Mouse (Mus musculus) cerebellum, adult 9-10 months (tissue): ENCODE results near the gene Dtnbp1.

Source experiments
- DNase-seq: peaks from one replicate; pipeline ENCODE4 v3.0.0; 2022

Dtnbp1 gene

GRCm38 (mm10) chr13:45001911-45002615 lies at the start of gene Dtnbp1:
Dtnbp1 (minus strand) TSS chr13:45002147.
- DNase-seq, result peak; percentile 71

- no peak for DNase-seq
Observed at GRCm38 (mm10) chr13:45049261-45050020, 47.5 kb upstream of the Dtnbp1 start.

DNA sequence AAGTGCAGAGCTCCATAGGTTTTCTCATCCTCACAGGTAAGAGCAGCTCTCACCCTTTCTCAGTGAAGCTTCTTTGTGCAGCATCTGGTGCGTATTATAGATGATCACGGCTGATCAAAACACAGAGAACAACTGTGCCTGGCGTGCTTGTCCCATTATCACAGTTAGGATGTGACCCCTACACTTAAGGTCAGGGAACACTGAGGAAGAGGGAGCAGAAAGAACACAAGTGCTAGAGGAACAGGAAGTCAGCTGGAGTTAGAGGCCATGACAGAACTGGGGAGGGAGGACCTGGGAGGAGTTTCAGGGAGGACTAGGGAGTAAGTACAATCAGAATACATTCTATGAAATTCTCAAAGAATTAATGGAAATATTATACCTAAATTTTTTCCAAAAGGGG lies 41.5 kb upstream of the Dtnbp1 start:
- DNase-seq, result no peak

DNA sequence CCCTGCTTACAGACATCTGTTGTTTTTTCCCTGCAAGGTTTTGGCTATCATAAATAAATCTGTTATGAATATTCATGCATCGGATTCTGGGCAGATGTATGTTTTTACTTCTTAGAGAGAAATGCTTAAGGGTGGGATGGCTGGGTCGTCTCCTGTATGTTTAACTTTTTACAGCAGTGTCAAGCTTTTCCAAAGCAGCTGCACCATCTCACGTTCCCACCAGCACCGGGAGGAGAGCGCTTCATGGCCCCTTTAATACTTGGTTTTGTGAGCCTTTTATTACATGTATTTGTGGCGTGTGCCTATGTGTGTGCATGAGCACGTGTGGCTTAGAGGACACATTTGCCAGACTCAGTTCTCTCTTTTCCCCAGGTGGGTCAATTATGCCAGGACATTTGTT lies 38.8 kb upstream of the Dtnbp1 start:
- DNase-seq, result no peak

GRCm38 (mm10) chr13:45040195-45040594 lies 38.2 kb upstream of the Dtnbp1 start:
- DNase-seq, result no peak

DNA sequence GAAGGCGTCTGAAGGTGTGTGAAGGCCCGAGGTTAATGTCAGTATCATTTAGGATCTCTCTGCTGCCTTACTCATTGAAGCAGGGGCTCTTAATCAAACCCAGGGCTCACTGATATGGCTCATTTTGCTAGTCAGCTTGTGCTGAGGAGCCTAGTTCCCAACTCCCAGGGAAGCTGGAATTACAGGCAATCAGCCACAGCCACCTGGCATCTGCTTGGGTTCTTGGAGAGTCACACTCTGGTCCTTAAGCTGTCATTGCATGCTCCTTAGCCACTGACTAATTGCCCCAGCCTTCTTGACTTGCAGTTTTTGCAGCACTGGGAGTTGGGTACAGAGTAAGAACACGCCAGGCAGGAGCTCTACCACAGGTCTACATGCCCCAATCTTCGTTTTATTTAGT lies 34.5 kb upstream of the Dtnbp1 start:
- no peak for DNase-seq

DNA sequence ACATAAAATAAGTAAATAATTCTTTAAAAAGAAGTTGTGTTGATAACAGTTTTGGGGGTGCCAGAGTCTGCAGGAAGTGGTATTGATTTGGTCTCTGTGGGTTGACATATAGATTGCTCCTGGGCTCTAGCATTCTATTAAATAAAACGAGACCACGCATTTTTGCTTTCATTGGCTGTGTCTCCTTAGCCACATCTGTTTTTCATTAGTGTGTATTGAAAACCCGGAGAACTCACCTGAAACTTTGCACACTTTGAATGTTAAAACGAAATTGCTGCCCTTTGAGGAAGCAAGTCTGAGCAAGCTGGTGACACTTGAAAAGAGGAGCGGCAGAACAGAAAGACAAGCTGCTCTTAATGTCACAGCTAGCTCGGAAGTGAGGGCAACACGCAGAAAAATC lies 32.8 kb upstream of the Dtnbp1 start:
- no peak for DNase-seq

DNA sequence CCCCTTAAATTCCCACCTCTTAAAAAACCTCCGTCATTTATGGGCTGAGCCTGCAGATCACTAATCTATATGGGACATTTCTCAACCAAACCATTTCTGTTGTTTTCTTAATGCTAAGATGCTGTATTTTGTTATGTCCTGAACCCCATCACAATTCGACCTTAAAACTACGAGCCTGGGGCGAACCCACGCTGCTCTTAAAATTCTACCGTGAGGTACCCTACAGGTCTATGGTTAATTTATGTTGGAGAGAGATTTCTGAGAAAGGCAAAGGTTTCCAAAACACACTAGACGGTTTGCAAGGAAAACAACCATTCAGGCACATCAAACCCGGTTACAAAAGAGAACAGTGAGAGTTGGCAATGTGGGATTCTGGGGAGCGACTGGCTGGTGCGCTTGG lies 31.4 kb upstream of the Dtnbp1 start:
- no peak for DNase-seq

- no peak for DNase-seq
Observed at GRCm38 (mm10) chr13:45032484-45032883, 30.5 kb upstream of the Dtnbp1 start.

DNA sequence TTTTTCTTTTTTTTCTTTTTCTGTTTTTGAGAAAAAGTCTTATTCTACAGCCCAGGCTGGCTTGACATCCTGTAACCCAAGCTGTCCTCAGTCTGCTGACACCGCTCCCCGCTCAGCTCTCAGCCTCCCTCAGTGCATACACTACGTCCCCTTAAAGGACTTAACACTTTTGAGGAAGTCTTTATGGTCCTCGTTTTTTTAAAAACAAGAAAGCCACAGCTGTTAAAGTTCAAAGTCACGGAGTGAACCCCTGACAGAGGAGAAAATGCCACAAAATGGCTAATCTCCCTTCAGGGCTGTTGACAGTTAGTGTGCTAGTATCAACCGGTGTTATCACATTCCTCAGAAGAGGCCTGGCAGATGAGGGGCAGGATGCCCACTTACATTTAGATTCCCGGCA lies 29.8 kb upstream of the Dtnbp1 start:
- no peak for DNase-seq

- no peak for DNase-seq
Observed at GRCm38 (mm10) chr13:45031314-45031713, 29.4 kb upstream of the Dtnbp1 start.

DNA sequence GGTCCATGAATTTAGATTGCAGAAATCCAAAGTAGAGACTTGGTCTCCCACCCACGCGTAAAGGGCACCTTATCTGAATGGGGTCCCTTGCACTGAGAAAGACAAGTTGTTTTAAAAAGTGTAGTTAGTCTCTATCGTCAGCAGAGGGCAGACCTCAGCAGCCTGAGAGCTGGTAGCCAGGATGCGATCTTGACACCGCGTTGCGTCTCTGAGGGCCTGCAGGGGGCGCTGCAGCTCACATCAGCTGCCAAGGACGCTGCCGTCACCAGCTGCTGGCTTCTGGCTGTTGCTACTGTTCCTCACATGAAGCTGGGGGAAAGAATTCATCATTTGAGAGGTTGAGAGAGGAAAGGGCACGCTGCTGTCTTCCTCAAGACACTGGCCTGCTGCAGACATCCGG lies 28.9 kb upstream of the Dtnbp1 start:
- DNase-seq, result peak; percentile 85

- DNase-seq, result no peak
Observed at GRCm38 (mm10) chr13:45029791-45030190, 27.8 kb upstream of the Dtnbp1 start.

DNA sequence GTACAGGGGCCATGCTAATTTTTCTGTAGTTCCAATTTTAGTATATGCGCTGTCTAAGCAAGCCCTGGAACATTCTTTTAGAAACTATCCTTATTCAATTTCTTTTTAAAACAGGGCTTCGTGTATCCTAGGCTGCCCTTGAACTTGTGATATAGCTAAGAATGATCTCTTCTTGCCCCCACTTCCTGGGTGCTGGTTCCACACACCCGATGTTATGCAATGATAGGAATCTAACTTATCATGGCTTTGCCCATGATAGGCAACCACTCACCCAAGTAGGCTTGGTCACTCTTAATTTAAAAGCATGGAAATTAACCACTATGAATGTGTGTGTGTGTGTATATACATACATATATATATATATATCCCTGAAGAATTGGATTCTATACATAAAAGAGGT lies 24.3 kb upstream of the Dtnbp1 start:
- no peak for DNase-seq

GRCm38 (mm10) chr13:45024821-45025220 lies 22.9 kb upstream of the Dtnbp1 start:
- DNase-seq, result no peak

DNA sequence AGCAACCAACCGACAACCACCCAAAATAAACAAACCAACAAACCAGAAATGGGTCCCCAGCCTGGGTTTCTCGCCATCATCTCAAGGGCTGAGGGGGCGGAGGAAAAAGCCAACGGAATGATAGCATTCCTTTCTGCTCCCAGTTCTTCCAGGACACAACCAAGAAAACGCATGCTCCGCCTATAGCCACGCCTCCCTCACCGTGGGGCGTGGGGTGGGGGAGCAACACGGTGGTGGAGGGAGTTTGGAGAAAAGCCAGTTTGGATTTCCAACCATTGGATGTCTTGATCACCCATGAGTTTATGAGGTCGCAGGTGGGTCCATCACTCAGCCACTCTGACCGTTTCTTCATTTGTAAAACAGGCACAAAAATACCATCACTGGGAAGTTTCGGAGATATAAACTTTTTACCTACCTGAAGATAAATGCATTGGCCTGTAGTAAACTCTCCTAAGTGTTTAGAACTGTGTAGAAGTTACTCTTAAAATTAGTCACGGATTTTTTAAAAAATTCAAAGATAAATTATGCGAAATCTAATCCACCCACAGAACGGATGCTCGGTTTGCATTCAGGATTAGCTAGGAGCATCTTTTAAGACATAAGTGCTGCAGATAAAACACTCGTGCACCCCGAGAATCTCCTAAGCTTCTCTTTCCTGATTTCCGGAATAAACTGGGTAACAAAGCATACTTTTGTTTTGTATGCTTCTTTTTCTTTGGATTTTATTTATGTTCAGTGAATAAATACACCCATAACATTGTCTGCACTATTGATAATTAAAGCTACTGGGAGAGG lies 21.6 kb upstream of the Dtnbp1 start:
- DNase-seq, result no peak

DNA sequence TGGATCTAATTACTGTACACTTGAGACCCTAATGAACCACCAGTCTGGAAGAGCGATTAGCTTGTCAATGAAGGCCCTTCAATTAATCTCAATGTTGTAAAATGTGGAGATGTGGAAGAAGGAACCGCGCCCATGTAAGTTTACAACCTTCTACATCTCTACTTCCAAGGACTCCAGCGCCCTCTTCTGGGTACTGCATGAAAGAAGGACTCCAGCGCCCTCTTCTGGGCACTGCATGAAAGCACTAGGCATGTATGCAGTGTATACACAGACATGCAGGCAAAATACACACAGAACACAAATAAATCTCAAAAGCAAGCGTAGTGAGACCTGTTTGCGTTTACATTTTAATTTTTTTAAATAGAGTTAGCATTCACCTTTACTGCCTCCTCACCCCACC lies 6.2 kb upstream of the Dtnbp1 start:
- DNase-seq, result no peak

GRCm38 (mm10) chr13:45007726-45008125 lies 5.8 kb upstream of the Dtnbp1 start:
- DNase-seq, result no peak

DNA sequence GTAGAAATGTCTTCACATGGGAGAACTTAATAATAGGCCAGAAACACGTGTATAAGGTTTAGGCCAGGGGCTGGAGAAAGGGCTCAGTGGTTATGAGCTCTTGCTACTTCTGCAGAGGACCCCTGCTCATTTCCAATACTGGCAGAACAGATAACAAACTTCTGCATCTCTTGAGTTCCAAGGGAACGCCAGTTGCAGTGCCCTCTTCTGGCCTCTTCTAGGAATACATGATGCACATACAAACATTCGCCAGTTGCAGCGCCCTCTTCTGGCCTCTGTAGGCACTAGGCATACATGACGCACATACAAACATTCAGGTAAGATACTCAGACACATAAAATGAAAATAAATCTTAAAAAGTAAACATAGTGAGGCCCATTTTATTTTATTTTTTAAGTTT lies 4.5 kb upstream of the Dtnbp1 start:
- DNase-seq, result no peak

DNA sequence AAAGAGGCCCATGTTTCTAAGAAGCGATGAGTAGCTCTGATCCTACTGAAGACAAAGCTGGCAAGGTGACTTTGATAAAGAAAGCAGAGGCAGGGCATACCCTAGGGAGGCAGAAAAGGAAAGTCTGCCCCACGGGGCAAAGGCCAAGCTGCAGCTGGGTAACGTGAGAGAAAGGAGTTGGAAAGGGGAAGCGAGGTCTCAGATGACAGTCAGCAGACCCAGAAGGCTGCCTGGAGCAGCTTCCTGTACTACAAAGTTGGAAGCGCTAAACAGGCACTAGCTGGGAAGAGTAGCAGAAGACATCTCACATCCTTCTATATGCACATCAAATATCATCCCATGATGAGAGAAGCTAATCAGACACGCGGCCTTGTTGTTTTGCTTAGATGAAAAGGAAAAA lies 3.9 kb upstream of the Dtnbp1 start:
- DNase-seq, result no peak

GRCm38 (mm10) chr13:45004987-45005592 lies 3.1 kb upstream of the Dtnbp1 start:
- DNase-seq, result no peak

DNA sequence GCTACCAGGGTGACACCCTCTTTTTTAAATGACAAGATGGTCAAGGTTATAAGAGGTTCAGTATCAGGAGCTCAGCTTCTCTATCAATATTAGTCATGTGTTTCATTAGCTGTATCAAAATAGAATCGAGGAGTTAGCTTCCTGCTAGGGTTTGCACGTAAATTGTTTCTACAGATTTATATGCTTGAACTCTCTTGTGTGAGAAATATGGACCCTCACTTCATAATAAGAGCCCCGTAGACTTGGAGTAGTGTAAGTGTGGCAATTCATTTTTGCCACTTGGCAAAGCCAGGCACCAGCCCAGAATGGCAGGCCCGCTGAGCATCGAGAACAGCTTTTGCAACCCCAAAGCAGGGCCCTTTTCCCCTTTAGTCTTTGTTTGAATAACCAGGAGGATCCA lies 1.1 kb upstream of the Dtnbp1 start:
- no peak for DNase-seq

DNA sequence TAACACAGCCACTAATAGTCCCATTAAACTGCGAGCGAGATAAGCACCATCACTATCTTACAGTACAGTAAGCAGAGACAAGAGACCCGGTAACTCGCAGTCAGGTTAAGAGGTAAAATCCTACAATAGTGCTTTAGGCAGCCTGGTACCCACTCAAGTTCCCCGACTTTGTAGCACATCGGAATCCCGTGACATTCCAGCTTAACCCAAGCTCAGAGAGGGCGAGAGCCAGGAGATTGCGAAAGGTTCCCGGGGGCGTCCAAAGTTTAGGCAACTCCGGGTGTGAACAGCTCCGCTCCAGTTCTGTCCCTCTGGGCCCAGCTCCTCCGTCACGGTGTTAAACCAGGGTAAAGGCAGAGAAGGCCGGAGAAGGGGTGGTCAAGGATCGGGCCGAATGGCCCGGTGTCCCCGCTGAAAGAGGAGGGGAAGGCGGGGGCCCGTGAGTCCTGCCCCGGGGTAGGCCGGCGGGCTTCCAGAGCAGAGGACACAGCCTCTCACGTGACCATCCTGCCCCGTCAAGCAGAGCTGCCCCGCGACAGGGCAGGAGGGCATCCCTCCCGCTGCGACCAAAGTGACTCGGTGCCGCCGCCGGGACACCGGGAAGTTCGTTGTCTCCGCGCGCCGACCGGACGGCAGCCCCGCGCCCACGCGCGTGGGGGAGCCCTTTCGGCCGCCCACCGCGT lies 578 bp downstream of the Dtnbp1 start:
- DNase-seq, result peak; percentile 48
